Mouse (Mus musculus) B cell, adult 67 days (primary cell): Measurements from ENCODE around the gene Sox11. TPM values are rescaled to one million over a fixed set of nuclear protein-coding genes. Genes with fewer than 3 reads are reported as not detected.

Experiments
- total RNA-seq, 2 experiments: library from RNA; stranded (reverse); gene quantifications; 4 replicates each; pipeline ENCODE4 v1.2.4; 2023

Sox11 gene
- not detected for total RNA-seq

DNA sequence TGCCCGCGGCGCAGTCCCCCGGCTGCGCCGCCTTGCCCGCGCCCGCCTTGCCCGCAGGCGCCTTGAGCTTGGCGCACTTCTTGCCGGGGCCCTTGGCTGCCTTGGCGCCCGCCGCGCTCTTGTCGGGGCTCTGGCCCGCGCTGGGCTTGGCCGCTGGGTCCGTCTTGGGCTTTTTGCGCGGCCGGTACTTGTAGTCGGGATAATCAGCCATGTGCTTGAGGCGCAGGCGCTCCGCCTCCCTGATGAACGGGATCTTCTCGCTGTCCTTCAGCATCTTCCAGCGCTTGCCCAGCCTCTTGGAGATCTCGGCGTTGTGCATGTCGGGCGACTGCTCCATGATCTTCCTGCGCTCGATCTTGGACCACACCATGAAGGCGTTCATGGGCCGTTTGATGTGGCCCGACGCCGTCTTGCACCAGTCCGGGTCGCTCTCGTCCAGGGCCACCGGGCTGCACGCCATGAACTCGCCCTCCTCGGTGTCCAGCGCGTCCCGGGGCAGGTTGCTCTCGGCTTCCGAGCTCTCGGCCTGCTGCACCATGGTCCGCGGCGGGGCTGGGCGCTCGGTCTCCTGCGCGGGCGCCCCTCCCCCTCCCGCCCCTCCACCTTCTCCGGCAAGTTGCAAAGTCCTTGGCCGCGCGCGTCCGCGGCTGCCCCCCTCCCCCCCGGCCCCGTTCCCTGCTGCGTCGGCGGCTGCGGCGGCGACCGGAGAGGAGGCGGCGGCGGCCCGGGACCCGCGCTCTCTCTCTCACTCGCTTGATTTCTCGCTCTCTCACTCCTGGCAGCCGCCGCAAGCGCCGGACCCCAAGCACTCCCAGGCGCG lies at the start of gene Sox11:
Sox11 (minus strand) TSS at position 704 of the 820 bp plus-strand sequence.

